Mouse (Mus musculus): ENCODE results near the gene Brca1. TPM values are rescaled to one million over a fixed set of nuclear protein-coding genes. Genes with fewer than 3 reads are reported as not detected.
"Not testable (repeated sequence)": the region's sequence is repeated elsewhere in the genome, so short reads cannot be mapped to it uniquely, and the experiment has no call there.

Brca1 gene
- polyA plus RNA-seq, 1 experiment: 1.0 TPM

DNA sequence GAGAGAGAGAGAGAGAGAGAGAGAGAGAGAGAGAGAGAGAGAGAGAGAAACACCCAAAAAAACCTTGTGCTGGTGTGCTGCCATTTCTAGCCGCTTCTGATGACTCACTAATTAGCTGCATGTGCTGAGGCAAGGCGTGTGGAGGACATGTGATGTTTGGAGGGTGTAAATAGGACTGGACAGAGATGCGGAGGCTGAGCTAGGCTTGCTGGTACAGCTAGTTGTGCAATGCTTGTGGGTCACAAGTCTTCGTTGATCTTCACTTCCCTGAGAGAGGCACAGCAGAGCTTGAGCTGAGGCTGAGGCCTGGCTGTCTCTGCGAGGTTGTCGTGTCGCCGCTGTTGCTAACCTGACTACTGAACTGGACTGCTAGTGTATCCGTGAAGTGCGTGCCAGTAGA is 35.9 kb upstream of the Brca1 start:
- H3K27me3 ChIP-seq (ENCODE audit: control insufficient read depth, insufficient read depth, insufficient read length): no peaks in the 10 kb centered on the region
- TF ChIP-seq USF1 (IDR thresholded peaks at IDR 0.05; ENCODE audit: low read depth) (no peak), CEBPB (IDR thresholded peaks at IDR 0.05; ENCODE audit: insufficient read depth, poor library complexity, severe bottlenecking) (no peak), MYOD1 (IDR thresholded peaks at IDR 0.05; ENCODE audit: control insufficient read depth in 1 of 3, insufficient read length in 2 of 3, low read depth in 2 of 3) (no peak), MAX (IDR thresholded peaks at IDR 0.05; ENCODE audit: low read depth) (no peak), MYOG (IDR thresholded peaks at IDR 0.05; ENCODE audit: control insufficient read depth in 1 of 3, insufficient read depth in 1 of 3, insufficient read length in 2 of 3, low read depth in 2 of 3) (no peak), POLR2A (IDR thresholded peaks at IDR 0.05; ENCODE audit: insufficient read length, low read depth) (no peak), TCF3 (IDR thresholded peaks at IDR 0.05; ENCODE audit: insufficient read length, low read depth) (no peak), REST (IDR thresholded peaks at IDR 0.05; ENCODE audit: insufficient read depth, insufficient read length) (no peak), POLR2AphosphoS2 (IDR thresholded peaks at IDR 0.05; ENCODE audit: insufficient read length, low read depth) (no peak)
- no peak overlapping the region for H3ac ChIP-seq (ENCODE audit: control insufficient read depth, insufficient read length)

DNA sequence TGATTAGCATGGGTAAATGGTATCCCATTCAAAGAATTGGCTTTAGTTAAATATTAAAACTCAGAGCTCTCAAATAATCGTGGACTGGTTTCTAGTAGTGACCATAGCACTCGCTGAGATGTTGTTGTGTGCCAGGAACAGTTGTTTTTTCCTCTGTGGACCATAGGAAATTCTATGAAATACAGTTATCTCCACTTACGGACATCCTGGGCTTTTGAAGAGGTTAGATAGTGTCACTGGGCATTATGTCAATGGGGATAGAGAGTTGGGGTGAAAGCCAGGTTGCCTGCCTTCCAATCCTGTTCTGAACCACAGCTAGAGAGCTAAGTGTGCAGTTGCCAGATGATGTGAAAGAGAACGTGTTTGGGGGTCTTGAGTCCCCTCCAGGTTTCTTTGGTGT is 34.0 kb upstream of the Brca1 start:
- TF ChIP-seq MYOG (IDR thresholded peaks at IDR 0.05; ENCODE audit: control insufficient read depth in 1 of 3, insufficient read depth in 1 of 3, insufficient read length in 2 of 3, low read depth in 2 of 3) (no peak), POLR2AphosphoS2 (IDR thresholded peaks at IDR 0.05; ENCODE audit: insufficient read length, low read depth) (no peak), USF1 (IDR thresholded peaks at IDR 0.05; ENCODE audit: low read depth) (no peak), MYOD1 (IDR thresholded peaks at IDR 0.05; ENCODE audit: control insufficient read depth in 1 of 3, insufficient read length in 2 of 3, low read depth in 2 of 3) (no peak), TCF12 (IDR thresholded peaks at IDR 0.05; ENCODE audit: insufficient read depth, poor library complexity, severe bottlenecking) (no peak), POLR2A (IDR thresholded peaks at IDR 0.05; ENCODE audit: insufficient read length, low read depth) (no peak), E2F4 (IDR thresholded peaks at IDR 0.05; ENCODE audit: insufficient read depth) (no peak), TCF3 (IDR thresholded peaks at IDR 0.05; ENCODE audit: insufficient read length, low read depth) (no peak), MAX (IDR thresholded peaks at IDR 0.05; ENCODE audit: low read depth) (no peak), REST (IDR thresholded peaks at IDR 0.05; ENCODE audit: insufficient read depth, insufficient read length) (no peak), CEBPB (IDR thresholded peaks at IDR 0.05; ENCODE audit: insufficient read depth, poor library complexity, severe bottlenecking) (no peak), SRF (IDR thresholded peaks at IDR 0.05; ENCODE audit: control insufficient read depth, insufficient read length, low read depth) (no peak)
- H3K4me2 ChIP-seq (ENCODE audit: low read depth): no peak overlapping the region
- no peak overlapping the region for H3K4me3 ChIP-seq
- H3K27me3 ChIP-seq (ENCODE audit: control insufficient read depth, insufficient read depth, insufficient read length): no peaks in the 10 kb centered on the region
- no peaks in the 10 kb centered on the region for H3K36me3 ChIP-seq (ENCODE audit: control insufficient read depth, insufficient read depth)
- H3K79me2 ChIP-seq (ENCODE audit: control insufficient read depth, insufficient read depth): no peaks in the 10 kb centered on the region
- H3ac ChIP-seq (ENCODE audit: control insufficient read depth, insufficient read length): no peak overlapping the region

More for the DNA sequence above, 35.9 kb upstream of the Brca1 start:
- Histone ChIP-seq H3K4me2 (ENCODE audit: low read depth) (no peak overlapping the region), H3K36me3 (ENCODE audit: control insufficient read depth, insufficient read depth) (no peaks in the 10 kb centered on the region), H3K79me2 (ENCODE audit: control insufficient read depth, insufficient read depth) (no peaks in the 10 kb centered on the region), H3K4me3 (no peak overlapping the region)

DNA sequence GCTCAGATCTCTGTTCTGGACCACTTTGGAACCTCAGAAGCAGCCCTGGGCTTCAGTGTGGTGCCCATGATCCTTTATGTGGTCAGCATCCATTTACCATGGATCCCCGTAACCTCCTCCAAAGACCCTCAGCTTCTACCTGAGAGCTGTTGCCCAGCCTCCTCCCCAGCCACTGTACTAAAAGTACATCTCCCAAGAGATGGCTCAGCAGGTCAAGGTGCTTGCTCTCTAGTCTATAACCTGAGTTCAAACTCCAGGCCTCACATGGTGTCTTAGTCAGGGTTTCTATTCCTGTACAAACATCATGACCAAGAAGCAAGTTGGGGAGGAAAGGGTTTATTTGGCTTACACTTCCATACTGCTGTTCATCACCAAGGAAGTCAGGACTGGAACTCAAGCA is 33.3 kb upstream of the Brca1 start:
- not testable (repeated sequence) for H3K27me3 ChIP-seq (ENCODE audit: control insufficient read depth, insufficient read depth, insufficient read length); H3ac ChIP-seq (ENCODE audit: control insufficient read depth, insufficient read length); H3K4me3 ChIP-seq

DNA sequence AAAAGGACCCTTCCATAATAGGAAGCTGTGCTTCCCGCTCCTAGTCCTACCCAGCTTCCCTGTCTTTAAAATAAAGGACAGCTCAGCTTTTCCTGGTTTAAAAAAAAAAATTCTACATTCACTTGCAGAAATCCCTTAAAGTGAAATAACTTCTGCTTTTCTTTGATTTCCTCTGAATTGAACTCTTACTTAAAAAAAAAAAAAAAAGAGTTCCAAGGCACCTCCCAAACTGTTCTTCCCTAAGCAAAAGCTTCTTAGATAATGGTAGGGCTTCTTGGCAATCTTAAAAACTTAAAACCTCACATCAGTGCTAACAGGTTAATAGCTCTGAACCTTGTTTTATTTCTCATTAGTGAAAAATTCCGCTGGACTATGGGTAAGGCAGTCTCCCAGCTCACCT is 31.4 kb upstream of the Brca1 start:
- Histone ChIP-seq H3K79me2 (ENCODE audit: control insufficient read depth, insufficient read depth) (no peaks in the 10 kb centered on the region), H3K27me3 (ENCODE audit: control insufficient read depth, insufficient read depth, insufficient read length) (no peaks in the 10 kb centered on the region), H3K36me3 (ENCODE audit: control insufficient read depth, insufficient read depth) (peaks cover 8% of the 10 kb centered on the region), H3K4me2 (ENCODE audit: low read depth) (no peak overlapping the region), H3K4me3 (no peak overlapping the region), H3ac (ENCODE audit: control insufficient read depth, insufficient read length) (no peak overlapping the region)
- TF ChIP-seq POLR2A (IDR thresholded peaks at IDR 0.05; ENCODE audit: insufficient read length, low read depth): no peak
- no peak for TF ChIP-seq SRF (IDR thresholded peaks at IDR 0.05; ENCODE audit: control insufficient read depth, insufficient read length, low read depth)
- no peak for TF ChIP-seq TCF3 (IDR thresholded peaks at IDR 0.05; ENCODE audit: insufficient read length, low read depth)
- TF ChIP-seq USF1 (IDR thresholded peaks at IDR 0.05; ENCODE audit: low read depth): no peak
- no peak for TF ChIP-seq REST (IDR thresholded peaks at IDR 0.05; ENCODE audit: insufficient read depth, insufficient read length)
- no peak for TF ChIP-seq E2F4 (IDR thresholded peaks at IDR 0.05; ENCODE audit: insufficient read depth)
- TF ChIP-seq TCF12 (IDR thresholded peaks at IDR 0.05; ENCODE audit: insufficient read depth, poor library complexity, severe bottlenecking): no peak
- TF ChIP-seq CEBPB (IDR thresholded peaks at IDR 0.05; ENCODE audit: insufficient read depth, poor library complexity, severe bottlenecking): no peak
- TF ChIP-seq MYOG (IDR thresholded peaks at IDR 0.05; ENCODE audit: control insufficient read depth in 1 of 3, insufficient read depth in 1 of 3, insufficient read length in 2 of 3, low read depth in 2 of 3): no peak
- TF ChIP-seq POLR2AphosphoS2 (IDR thresholded peaks at IDR 0.05; ENCODE audit: insufficient read length, low read depth): no peak
- no peak for TF ChIP-seq MAX (IDR thresholded peaks at IDR 0.05; ENCODE audit: low read depth)
- no peak for TF ChIP-seq MYOD1 (IDR thresholded peaks at IDR 0.05; ENCODE audit: control insufficient read depth in 1 of 3, insufficient read length in 2 of 3, low read depth in 2 of 3)

More for the DNA sequence above, 33.3 kb upstream of the Brca1 start:
- not testable (repeated sequence) for H3K36me3 ChIP-seq (ENCODE audit: control insufficient read depth, insufficient read depth); H3K79me2 ChIP-seq (ENCODE audit: control insufficient read depth, insufficient read depth); H3K4me2 ChIP-seq (ENCODE audit: low read depth)

Data from myocyte (in vitro differentiated cells).